8 mouse cellular contexts compared by ENCODE assay signal in the genomic region with DNA sequence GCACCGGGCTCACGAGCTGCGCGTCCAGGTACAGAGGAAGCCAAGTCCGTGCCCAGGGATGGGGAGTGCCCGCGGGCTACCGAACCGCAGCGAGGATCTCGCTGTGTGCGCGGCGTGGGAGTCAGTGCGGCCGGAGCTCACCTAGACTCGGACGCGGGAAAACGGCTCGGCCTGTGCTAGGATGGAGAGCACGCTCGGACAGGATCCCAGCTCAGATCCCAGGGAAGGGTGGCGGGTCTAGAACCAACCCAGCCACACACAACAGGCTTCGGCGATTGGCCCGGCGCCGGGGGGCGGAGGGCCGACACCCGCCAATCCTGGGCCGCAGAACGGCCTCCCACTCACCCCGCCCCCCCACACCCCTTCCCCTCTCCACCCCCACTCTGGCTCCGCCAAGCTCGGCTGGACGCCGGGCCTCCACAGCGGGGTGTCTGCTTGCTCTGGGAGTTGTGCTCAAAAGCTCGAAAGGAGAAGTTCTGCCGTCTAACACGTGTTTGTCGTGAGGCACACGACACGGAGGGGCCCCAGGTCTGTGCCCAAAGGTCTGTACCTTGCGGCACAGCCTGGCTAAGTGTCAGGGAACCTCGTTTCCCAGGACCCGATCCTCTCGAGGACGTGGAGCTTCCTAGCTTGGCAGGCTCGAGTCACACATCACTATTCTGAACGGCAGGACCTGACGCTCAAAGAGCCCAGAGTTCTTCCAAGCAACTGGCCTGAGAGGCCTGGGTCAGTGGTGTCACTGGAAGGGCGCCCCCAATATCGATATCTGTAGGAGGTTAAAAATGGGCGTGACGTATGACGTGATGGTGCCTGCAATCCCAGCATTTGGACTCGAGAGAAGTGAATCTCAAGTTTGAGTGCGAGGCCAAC. TPM values are rescaled to one million over a fixed set of nuclear protein-coding genes. Genes with fewer than 3 reads are reported as not detected.
DNase-seq lines count a peak whose midpoint lies in the region; ATAC-seq and TF ChIP-seq lines count a peak whose summit lies in the region.

A gene (minus strand): TSS at position 297 of the 870 bp plus-strand sequence.

- peaks cover 32% of the 10 kb centered on the region for H3K27me3 ChIP-seq in forebrain, embryonic 12.5 days
- H3K27me3 ChIP-seq in heart, embryonic 15.5 days, result peaks cover 21% of the 10 kb centered on the region
- H3K27me3 ChIP-seq in liver, embryonic 16.5 days (ENCODE audit: control insufficient read depth, insufficient read depth, low read depth, low read length), result peaks cover 25% of the 10 kb centered on the region
- peaks cover 32% of the 10 kb centered on the region for H3K27me3 ChIP-seq in neural tube, embryonic 13.5 days
- peaks cover 9% of the 10 kb centered on the region; the same call in 1 of the 2 replicates for H3K27me3 ChIP-seq in thymus, adult 2 months (ENCODE audit: control insufficient read depth, insufficient read depth, low read length)

- no peak within 1 kb of the TSS for H3K27ac ChIP-seq in bone marrow macrophage, adult 2 months (ENCODE audit: insufficient read depth, low read depth, low read length)
- peak within 1 kb of the TSS; percentile 19; the same call in 1 of the 2 replicates for H3K27ac ChIP-seq in forebrain, embryonic 12.5 days
- peak within 1 kb of the TSS; percentile 45; the same call in 1 of the 2 replicates for H3K27ac ChIP-seq in heart, embryonic 15.5 days
- peak within 1 kb of the TSS; percentile 91 for H3K27ac ChIP-seq in liver, embryonic 16.5 days (ENCODE audit: low read length)
- peak within 1 kb of the TSS; percentile 63 for H3K27ac ChIP-seq in neural tube, embryonic 13.5 days (replicated peaks)
- H3K27ac ChIP-seq in thymus, adult 2 months (ENCODE audit: control insufficient read depth, insufficient read depth, low read length), result no peak within 1 kb of the TSS

- no peak for TF ChIP-seq POLR2A in bone marrow macrophage, adult 2 months (IDR thresholded peaks at IDR 0.05; ENCODE audit: borderline replicate concordance, low read depth, low read length)
- TF ChIP-seq POLR2A in thymus, adult 2 months (IDR thresholded peaks at IDR 0.05; ENCODE audit: control insufficient read depth, extremely low read depth, insufficient read depth, low read length, poor library complexity), result no peak

- no peak for TF ChIP-seq CTCF in bone marrow macrophage, adult 2 months (IDR thresholded peaks at IDR 0.05; ENCODE audit: low read depth, low read length)
- TF ChIP-seq CTCF in thymus, adult 2 months (IDR thresholded peaks at IDR 0.05; ENCODE audit: borderline replicate concordance, control insufficient read depth, extremely low read depth, insufficient read depth, low read length, poor library complexity), result no peak

- H3K4me3 ChIP-seq in bone marrow macrophage, adult 2 months (ENCODE audit: insufficient read depth, low read length), result peak within 1 kb of the TSS; percentile 63
- H3K4me3 ChIP-seq in forebrain, embryonic 12.5 days (replicated peaks), result peak within 1 kb of the TSS; percentile 49
- peak within 1 kb of the TSS; percentile 55 for H3K4me3 ChIP-seq in heart, embryonic 15.5 days
- H3K4me3 ChIP-seq in liver, embryonic 16.5 days (ENCODE audit: low read depth, low read length), result peak within 1 kb of the TSS; percentile 60
- H3K4me3 ChIP-seq in neural tube, embryonic 13.5 days, result peak within 1 kb of the TSS; percentile 53
- H3K4me3 ChIP-seq in thymus, adult 2 months (ENCODE audit: control insufficient read depth, insufficient read depth, low read length), result peak within 1 kb of the TSS; percentile 53

- H3K9ac ChIP-seq in forebrain, embryonic 12.5 days, result peak within 1 kb of the TSS; percentile 58
- peak within 1 kb of the TSS; percentile 55 for H3K9ac ChIP-seq in heart, embryonic 15.5 days
- peak within 1 kb of the TSS; percentile 57 for H3K9ac ChIP-seq in liver, embryonic 16.5 days (ENCODE audit: low read depth, low read length)
- peak within 1 kb of the TSS; percentile 70 for H3K9ac ChIP-seq in neural tube, embryonic 13.5 days

- H3K4me1 ChIP-seq in bone marrow macrophage, adult 2 months (ENCODE audit: control insufficient read depth, insufficient read depth, low read length), result peaks cover 10% of the 10 kb centered on the region
- peaks cover 26% of the 10 kb centered on the region for H3K4me1 ChIP-seq in forebrain, embryonic 12.5 days
- peaks cover 28% of the 10 kb centered on the region for H3K4me1 ChIP-seq in heart, embryonic 15.5 days (replicated peaks)
- peaks cover 6% of the 10 kb centered on the region for H3K4me1 ChIP-seq in liver, embryonic 16.5 days (ENCODE audit: control insufficient read depth, low read depth, low read length)
- peaks cover 24% of the 10 kb centered on the region for H3K4me1 ChIP-seq in neural tube, embryonic 13.5 days (replicated peaks)
- peaks cover 13% of the 10 kb centered on the region for H3K4me1 ChIP-seq in thymus, adult 2 months (replicated peaks; ENCODE audit: control insufficient read depth, insufficient read depth, low read length)

- peak; percentile 87 for ATAC-seq in forebrain, embryonic 12.5 days (ENCODE audit: low FRiP score)
- peak; percentile 89 for ATAC-seq in heart, embryonic 15.5 days (replicated peaks; ENCODE audit: insufficient number of reproducible peaks, insufficient read depth, low FRiP score, low read depth)
- ATAC-seq in liver, embryonic 16.5 days (ENCODE audit: low read depth), result peak; percentile 88
- peak; percentile 82 for ATAC-seq in neural tube, embryonic 13.5 days (ENCODE audit: low read depth)

- WGBS in forebrain, embryonic 12.5 days, result 2% methylated on average over 61 of the region's 61 CpGs
- WGBS in heart, embryonic 15.5 days, result 2% methylated on average over 60 of the region's 61 CpGs
- 1% methylated on average over 60 of the region's 61 CpGs for WGBS in liver, embryonic 16.5 days (ENCODE audit: insufficient replicate concordance)
- WGBS in neural tube, embryonic 13.5 days, result 3% methylated on average over 59 of the region's 61 CpGs
- 8% methylated on average over 60 of the region's 61 CpGs for WGBS in thymus, adult 2 months

- DNase-seq in B cell, adult 2 months, result peak; percentile 65 to 66
- DNase-seq in kidney, postnatal 14 days, result peak; percentile 94
- peak; percentile 37 for DNase-seq in thymus, adult 2 months

- H3K9me3 ChIP-seq in forebrain, embryonic 12.5 days, result no peaks in the 10 kb centered on the region
- H3K9me3 ChIP-seq in heart, embryonic 15.5 days (replicated peaks), result no peaks in the 10 kb centered on the region
- no peaks in the 10 kb centered on the region for H3K9me3 ChIP-seq in liver, embryonic 16.5 days (replicated peaks; ENCODE audit: control insufficient read depth, low read length)
- no peaks in the 10 kb centered on the region for H3K9me3 ChIP-seq in neural tube, embryonic 13.5 days

- no peaks in the 10 kb centered on the region for H3K36me3 ChIP-seq in forebrain, embryonic 12.5 days (replicated peaks)
- no peaks in the 10 kb centered on the region for H3K36me3 ChIP-seq in heart, embryonic 15.5 days
- H3K36me3 ChIP-seq in liver, embryonic 16.5 days (ENCODE audit: control insufficient read depth, insufficient read depth), result no peaks in the 10 kb centered on the region
- no peaks in the 10 kb centered on the region for H3K36me3 ChIP-seq in neural tube, embryonic 13.5 days
- no peaks in the 10 kb centered on the region for H3K36me3 ChIP-seq in thymus, adult 2 months (ENCODE audit: control insufficient read depth, insufficient read depth, low read length)

- H3K4me2 ChIP-seq in forebrain, embryonic 12.5 days, result peak within 1 kb of the TSS; percentile 88
- peak within 1 kb of the TSS; percentile 97 for H3K4me2 ChIP-seq in heart, embryonic 15.5 days
- H3K4me2 ChIP-seq in liver, embryonic 16.5 days (ENCODE audit: low read depth, low read length), result peak within 1 kb of the TSS; percentile 62
- H3K4me2 ChIP-seq in neural tube, embryonic 13.5 days, result peak within 1 kb of the TSS; percentile 95

RNA-seq across cellular contexts. Expression of the gene that starts here (rescaled TPM):
- not detected in 2 replicates for polyA plus RNA-seq in bone marrow macrophage, adult 2 months (2012; ENCODE audit: insufficient read depth, insufficient read length, missing spikeins)
- polyA plus RNA-seq in forebrain, embryonic 12.5 days (2016; fragmentation: Nextera tagmentation; extraction: Ambion mirVana), result 2.6 and 2.7 TPM in 2 replicates
- 1.2 and 1.5 TPM in 2 replicates for polyA plus RNA-seq in heart, embryonic 15.5 days (2015; fragmentation: Nextera tagmentation; extraction: Ambion mirVana)
- polyA plus RNA-seq in liver, embryonic 16.5 days (2015; fragmentation: Nextera tagmentation; extraction: Ambion mirVana), result 59.8 and 69.0 TPM in 2 replicates
- polyA plus RNA-seq in neural tube, embryonic 13.5 days (2015; fragmentation: Nextera tagmentation; extraction: Ambion mirVana), result 6.9 and 8.3 TPM in 2 replicates
- polyA plus RNA-seq in thymus, adult 2 months (2012; rRNA removed), result 1.4 and 1.6 TPM in 2 replicates

Comparison
In these comparisons a context has a peak if more than half of its experiments do, and no peak if none do; other contexts are left out.
1. DNase-seq: peak in every context shown above with its lines; median percentile 94 in kidney, postnatal 14 days; 66 in B cell, adult 2 months; 37 in thymus, adult 2 months.
2. H3K27ac ChIP-seq: peak in forebrain, embryonic 12.5 days (single experiment), heart, embryonic 15.5 days (single experiment), liver, embryonic 16.5 days (single experiment) and neural tube, embryonic 13.5 days (single experiment); none in bone marrow macrophage, adult 2 months (single experiment) and thymus, adult 2 months (single experiment).
3. Peak in every context shown above with its lines, with median percentiles within 50 percentile points of each other: H3K4me3 ChIP-seq, ATAC-seq, H3K4me2 ChIP-seq and H3K9ac ChIP-seq.